In the genomic region with DNA sequence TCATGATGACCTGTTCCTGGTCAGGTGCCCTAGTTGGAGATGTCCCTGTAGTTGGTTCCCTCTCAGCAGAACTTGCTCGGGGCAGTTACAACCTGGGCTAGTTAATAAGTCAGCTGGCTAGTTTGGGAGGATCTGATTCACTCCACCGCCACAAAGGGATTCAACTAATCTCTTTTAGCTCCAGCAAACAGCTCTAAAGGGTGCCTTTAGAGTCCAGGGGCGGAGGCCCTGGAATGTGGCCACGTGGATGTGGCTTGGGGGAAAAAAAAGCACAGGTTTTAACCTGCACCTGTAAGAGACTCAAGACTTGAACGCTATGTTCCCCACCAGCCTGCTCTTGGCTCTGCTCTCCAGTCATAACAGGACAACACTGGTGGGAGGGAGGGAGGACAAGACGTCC, we compare ENCODE assay signal across 13 mouse cellular contexts. TPM values are rescaled to one million over a fixed set of nuclear protein-coding genes. Genes with fewer than 3 reads are reported as not detected.
DNase-seq lines count a peak whose midpoint lies in the region; ATAC-seq and TF ChIP-seq lines count a peak whose summit lies in the region.
"Had no signal": no experiment of that assay in that cellular context is flagged by ENCODE, and none has a peak within 500 bp of the region (broad histone marks: within the 10 kb centered on the region; RNA-seq: fewer than 3 reads in every experiment).

No protein-coding gene starts in this region.

- no peaks in the 10 kb centered on the region for H3K9me3 ChIP-seq in embryonic facial prominence, embryonic 15.5 days (replicated peaks)
- no peaks in the 10 kb centered on the region for H3K9me3 ChIP-seq in lung, postnatal 0 days (ENCODE audit: low read length)
- H3K9me3 ChIP-seq: forebrain, embryonic 15.5 days; stomach, embryonic 15.5 days had no signal

- no peak overlapping the region for H3K27ac ChIP-seq in liver, adult 2 months (replicated peaks; ENCODE audit: insufficient read depth, low read depth, low read length)
- 0 out of 2 replicates have a peak overlapping the region, but pooled peaks have one; percentile 5 for H3K27ac ChIP-seq in embryonic facial prominence, embryonic 15.5 days (replicated peaks)
- H3K27ac ChIP-seq in kidney, adult 2 months (ENCODE audit: insufficient read depth, low read depth, low read length) = peak overlapping the region; percentile 75
- H3K27ac ChIP-seq in lung, postnatal 0 days (ENCODE audit: low read length) = peak overlapping the region; percentile 62
- H3K27ac ChIP-seq: forebrain, embryonic 15.5 days; macrophage; stomach, embryonic 15.5 days had no signal

- H3K27me3 ChIP-seq in liver, adult 2 months (ENCODE audit: control insufficient read depth, insufficient read depth, low read length) = no peaks in the 10 kb centered on the region
- H3K27me3 ChIP-seq in embryonic facial prominence, embryonic 15.5 days = no peaks in the 10 kb centered on the region
- no peaks in the 10 kb centered on the region for H3K27me3 ChIP-seq in kidney, adult 2 months (replicated peaks; ENCODE audit: control insufficient read depth, insufficient read depth, low read length)
- H3K27me3 ChIP-seq in lung, postnatal 0 days (replicated peaks; ENCODE audit: insufficient read depth, low read length) = no peaks in the 10 kb centered on the region
- H3K27me3 ChIP-seq: forebrain, embryonic 15.5 days; stomach, embryonic 15.5 days had no signal

- TF ChIP-seq POLR2A in liver, adult 2 months (IDR thresholded peaks at IDR 0.05; ENCODE audit: extremely low read depth, insufficient read depth, low read length) = no peak
- no peak for TF ChIP-seq POLR2A in kidney, adult 2 months (IDR thresholded peaks at IDR 0.05; ENCODE audit: low read depth, low read length)

- whole genome bisulfite sequencing in liver, adult 2 months = 53% methylated on average over 6 of the region's 6 CpGs
- 49% methylated on average over 6 of the region's 6 CpGs for WGBS in embryonic facial prominence, embryonic 15.5 days
- 30% methylated on average over 6 of the region's 6 CpGs for WGBS in kidney, adult 2 months
- 55% methylated on average over 6 of the region's 6 CpGs for WGBS in lung, postnatal 0 days

- TF ChIP-seq CTCF in liver, adult 2 months (IDR thresholded peaks at IDR 0.05; ENCODE audit: low read depth, low read length) = no peak
- no peak for TF ChIP-seq CTCF in kidney, adult 2 months (conservative IDR thresholded peaks at IDR 0.05; ENCODE audit: insufficient read depth, insufficient read length, low read depth, low read length)
- TF ChIP-seq CTCF in lung, postnatal 0 days (IDR thresholded peaks at IDR 0.05) = no peak

- no peaks in the 10 kb centered on the region for H3K36me3 ChIP-seq in liver, adult 2 months (ENCODE audit: control insufficient read depth, insufficient read depth, low read length)
- 0 out of 2 replicates have a peak, but pooled peaks cover 15% of the 10 kb centered on the region for H3K36me3 ChIP-seq in embryonic facial prominence, embryonic 15.5 days
- no peaks in the 10 kb centered on the region for H3K36me3 ChIP-seq in kidney, adult 2 months (ENCODE audit: control insufficient read depth, insufficient read depth, low read length)
- H3K36me3 ChIP-seq in lung, postnatal 0 days (ENCODE audit: insufficient read depth, low read length) = peaks cover 3% of the 10 kb centered on the region; the same call in 1 of the 2 replicates
- H3K36me3 ChIP-seq: forebrain, embryonic 15.5 days; stomach, embryonic 15.5 days had no signal

- no peak for ATAC-seq in embryonic facial prominence, embryonic 15.5 days (ENCODE audit: insufficient number of reproducible peaks, low FRiP score, low TSS enrichment, low read depth)
- peak; percentile 62 for ATAC-seq in lung, postnatal 0 days
- ATAC-seq: forebrain, embryonic 15.5 days had no signal

- H3K4me2 ChIP-seq in embryonic facial prominence, embryonic 15.5 days (replicated peaks) = no peak overlapping the region
- no peak overlapping the region for H3K4me2 ChIP-seq in lung, postnatal 0 days (replicated peaks; ENCODE audit: low read depth, low read length)
- H3K4me2 ChIP-seq: forebrain, embryonic 15.5 days; stomach, embryonic 15.5 days had no signal

- H3K79me2 ChIP-seq in liver, adult 2 months (ENCODE audit: control insufficient read depth, insufficient read depth, low read length) = peaks cover 9% of the 10 kb centered on the region; the same call in 1 of the 2 replicates

- peak; percentile 98 for TF ChIP-seq EP300 in lung, postnatal 0 days (IDR thresholded peaks at IDR 0.05)

- peaks cover 27% of the 10 kb centered on the region for H3K4me1 ChIP-seq in liver, adult 2 months (ENCODE audit: control insufficient read depth, insufficient read depth, low read length)
- H3K4me1 ChIP-seq in embryonic facial prominence, embryonic 15.5 days = peaks cover 30% of the 10 kb centered on the region; the same call in 1 of the 2 replicates
- peaks cover 40% of the 10 kb centered on the region for H3K4me1 ChIP-seq in kidney, adult 2 months (ENCODE audit: control insufficient read depth, insufficient read depth, low read length)
- H3K4me1 ChIP-seq in lung, postnatal 0 days (ENCODE audit: insufficient read depth, low read depth, low read length) = peaks cover 22% of the 10 kb centered on the region

- DNase-seq in liver, adult 2 months (ENCODE audit: extremely low read depth, low read depth, low spot score) = peak; percentile 47
- no peak for DNase-seq in liver
- DNase-seq in kidney, adult 2 months = peak; percentile 85
- peak; percentile 68 for DNase-seq in lung, postnatal 0 days (ENCODE audit: low spot score)
- DNase-seq in ovary, postnatal 14 days (ENCODE audit: low spot score) = no peak
- DNase-seq in spleen, postnatal 14 days (ENCODE audit: low spot score in 2 of 2) = no peak
- no peak for DNase-seq in cerebellum, adult 11 months
- DNase-seq: adrenal gland, postnatal 10 days; gastrocnemius, postnatal 14 days had no signal

- no peak overlapping the region for H3K4me3 ChIP-seq in liver, adult 2 months (ENCODE audit: insufficient read depth, low read depth, low read length)
- no peak overlapping the region for H3K4me3 ChIP-seq in embryonic facial prominence, embryonic 15.5 days (replicated peaks)
- no peak overlapping the region for H3K4me3 ChIP-seq in kidney, adult 2 months (ENCODE audit: insufficient read depth, low read depth, low read length)
- H3K4me3 ChIP-seq in lung, postnatal 0 days (ENCODE audit: low read depth, low read length) = no peak overlapping the region
- H3K4me3 ChIP-seq: forebrain, embryonic 15.5 days; stomach, embryonic 15.5 days had no signal

- no peak overlapping the region for H3K9ac ChIP-seq in liver, adult 2 months (ENCODE audit: low read depth, low read length)
- H3K9ac ChIP-seq in embryonic facial prominence, embryonic 15.5 days = no peak overlapping the region
- H3K9ac ChIP-seq in lung, postnatal 0 days (replicated peaks; ENCODE audit: low read depth) = no peak overlapping the region
- H3K9ac ChIP-seq: forebrain, embryonic 15.5 days; stomach, embryonic 15.5 days had no signal

RNA-seq across cellular contexts. Expression of gene Capn2, which starts 20.7 kb away (rescaled TPM):
- 27.8 and 28.1 TPM in 2 replicates for total RNA-seq in liver, adult 2 months (2014; rRNA removed)
- polyA plus RNA-seq in liver, adult 2 months (2012; rRNA removed) = 9.3 and 10.3 TPM in 2 replicates
- 132 and 134 TPM in 2 replicates for polyA plus RNA-seq in embryonic facial prominence, embryonic 15.5 days (2015; fragmentation: Nextera tagmentation; extraction: Ambion mirVana)
- polyA plus RNA-seq in kidney, adult 2 months (2012; rRNA removed) = 31.7 and 33.0 TPM in 2 replicates
- 135 and 149 TPM in 2 replicates for polyA plus RNA-seq in lung, postnatal 0 days (2015; fragmentation: Nextera tagmentation; extraction: Ambion mirVana)

Comparison
In these comparisons a context has a peak if more than half of its experiments do, and no peak if none do; other contexts are left out.
1. DNase-seq: peak in liver, adult 2 months (single experiment), kidney, adult 2 months (single experiment) and lung, postnatal 0 days (single experiment); none in liver (single experiment), ovary, postnatal 14 days (single experiment), spleen, postnatal 14 days (0 of 2) and cerebellum, adult 11 months (single experiment).